Mouse (Mus musculus) cerebellum, adult 8-10 months (tissue): ENCODE measurements around the gene Palm2.

ENCODE experiments used
- DNase-seq: peaks from one replicate; pipeline ENCODE4 v3.0.0; 2022

Gene Palm2

DNA sequence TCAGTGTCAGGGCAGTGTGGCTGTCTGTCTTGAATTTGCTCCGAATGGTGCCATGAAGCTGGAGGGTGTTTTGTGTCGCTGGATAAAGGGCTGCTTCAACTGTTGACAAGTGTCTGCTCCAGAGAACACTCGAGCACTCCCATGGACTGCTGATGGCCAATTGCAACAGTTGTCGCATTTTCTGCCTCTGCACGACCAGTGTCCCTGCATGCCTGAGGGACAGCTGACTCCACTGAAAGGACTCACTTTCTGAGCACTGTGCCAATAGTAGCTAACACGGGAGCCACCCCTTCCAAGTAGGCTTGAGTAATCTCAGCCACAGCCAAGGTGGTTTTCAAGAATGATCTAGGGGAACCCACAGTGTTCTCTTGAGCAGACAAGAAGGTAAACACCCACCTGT lies 135.7 kb downstream of the Palm2 start:
- DNase-seq: no peak

DNA sequence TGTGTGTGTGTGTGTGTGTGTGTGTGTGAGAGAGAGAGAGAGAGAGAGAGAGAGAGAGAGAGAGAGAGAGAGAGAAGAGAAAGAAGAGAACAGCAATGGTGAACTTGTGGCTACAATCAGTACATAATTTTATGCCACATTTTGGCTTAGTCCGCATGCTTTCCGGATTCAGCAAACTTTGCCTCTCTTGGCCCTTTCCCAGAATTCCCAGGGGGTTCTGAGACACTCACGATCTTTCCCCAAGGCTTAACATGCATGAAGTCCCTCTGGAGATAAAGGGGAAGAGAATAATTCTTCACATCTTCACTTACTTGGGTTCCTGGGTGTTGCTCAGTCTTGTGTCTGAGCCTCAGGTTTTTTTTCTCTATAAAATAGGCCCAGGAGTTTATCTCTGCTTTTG lies 136.2 kb downstream of the Palm2 start:
- DNase-seq: no peak

DNA sequence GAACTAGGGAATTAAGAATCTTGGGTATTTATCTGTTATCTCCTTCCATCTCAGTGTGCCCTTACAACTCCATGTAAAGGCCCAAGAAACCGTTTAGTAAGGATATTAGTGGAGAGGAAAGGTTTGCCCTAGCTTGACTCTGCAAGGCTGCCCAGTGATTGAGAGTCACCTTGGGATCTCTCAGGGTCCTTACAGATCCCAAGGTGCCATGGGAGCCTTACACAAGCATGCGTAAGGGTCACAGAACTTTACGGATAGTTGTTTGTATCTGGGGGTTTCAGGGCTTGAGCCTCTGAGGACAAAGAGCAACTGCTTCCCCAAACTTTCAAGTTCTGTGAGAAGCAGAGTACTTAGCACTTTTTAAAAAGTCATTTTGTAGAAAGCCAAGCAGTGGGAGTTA lies 140.1 kb downstream of the Palm2 start:
- no peak for DNase-seq

DNA sequence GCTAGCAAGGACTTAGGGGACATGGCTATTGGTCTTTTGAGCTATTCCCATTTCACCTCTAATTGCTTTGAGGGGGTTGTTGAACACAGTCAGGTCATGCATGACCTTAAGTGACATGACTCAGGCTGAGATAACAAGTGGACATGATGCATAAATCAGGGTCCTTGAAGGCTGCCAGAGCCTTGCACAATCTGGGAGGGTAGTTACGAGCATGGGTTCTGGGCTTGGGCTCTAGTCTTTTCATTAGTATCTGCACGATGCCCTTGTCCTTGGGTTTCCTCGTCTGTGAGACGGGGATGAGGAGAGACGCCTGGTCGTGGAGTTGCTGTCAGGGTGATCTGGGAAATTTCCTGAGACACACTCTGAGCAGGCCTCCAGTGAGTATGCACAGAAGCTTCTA lies 140.6 kb downstream of the Palm2 start:
- no peak for DNase-seq

DNA sequence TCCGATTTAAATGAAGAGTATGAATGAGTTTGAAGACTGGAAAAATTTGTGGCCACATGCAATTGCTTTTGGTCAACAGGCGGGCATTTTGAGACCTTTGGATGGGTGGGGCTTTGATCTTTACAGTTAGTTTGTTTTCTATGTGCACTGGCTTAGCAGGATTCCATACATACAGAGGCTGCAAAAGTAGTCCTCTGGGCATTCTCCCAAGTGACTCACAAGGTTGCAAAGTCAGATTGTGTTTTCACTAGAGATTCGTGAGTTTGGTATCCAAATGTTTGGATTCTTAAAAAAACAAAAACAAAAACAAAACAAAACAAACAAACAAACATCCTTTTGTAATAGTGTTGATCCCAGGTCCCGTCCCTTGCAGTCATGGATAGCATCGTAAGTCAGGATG lies 141.6 kb downstream of the Palm2 start:
- no peak for DNase-seq

DNA sequence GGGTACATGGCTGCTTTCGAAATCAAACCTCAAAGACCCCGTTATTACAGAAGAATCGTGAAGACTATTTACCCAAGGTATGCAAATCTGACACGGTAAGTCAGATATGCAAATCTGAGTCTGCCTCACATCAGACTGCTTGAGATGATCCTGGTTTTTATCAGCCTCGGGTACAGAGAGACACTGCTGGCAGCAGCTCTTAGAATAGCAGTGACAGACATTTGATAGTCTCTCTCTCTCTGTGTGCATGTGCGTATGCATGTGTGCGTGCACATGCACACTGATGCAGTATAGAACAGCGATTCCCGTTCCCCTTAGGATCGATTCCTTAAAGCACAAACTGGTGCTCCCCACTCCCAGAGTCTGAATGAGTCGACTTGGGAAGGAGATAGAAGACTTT lies 142.0 kb downstream of the Palm2 start:
- no peak for DNase-seq

DNA sequence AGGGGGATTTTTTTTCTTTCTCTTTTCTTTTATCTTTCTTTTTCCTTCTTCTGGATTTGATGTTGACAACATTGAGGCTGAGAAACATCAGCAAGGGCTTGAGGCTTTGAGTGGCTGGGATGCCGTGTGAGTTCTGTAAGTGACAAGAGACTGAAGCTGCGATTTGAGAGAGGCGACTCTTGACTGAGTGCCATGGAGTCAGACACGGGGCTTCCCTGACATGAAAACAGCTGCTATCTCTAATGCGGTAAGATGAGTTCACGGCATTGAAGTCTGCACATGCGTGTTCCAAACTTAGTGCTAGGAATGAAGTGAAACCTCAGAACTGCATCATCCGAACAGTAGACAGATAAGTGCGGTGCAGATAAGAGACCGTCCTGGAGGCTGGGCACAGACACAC lies 145.6 kb downstream of the Palm2 start:
- DNase-seq: no peak

DNA sequence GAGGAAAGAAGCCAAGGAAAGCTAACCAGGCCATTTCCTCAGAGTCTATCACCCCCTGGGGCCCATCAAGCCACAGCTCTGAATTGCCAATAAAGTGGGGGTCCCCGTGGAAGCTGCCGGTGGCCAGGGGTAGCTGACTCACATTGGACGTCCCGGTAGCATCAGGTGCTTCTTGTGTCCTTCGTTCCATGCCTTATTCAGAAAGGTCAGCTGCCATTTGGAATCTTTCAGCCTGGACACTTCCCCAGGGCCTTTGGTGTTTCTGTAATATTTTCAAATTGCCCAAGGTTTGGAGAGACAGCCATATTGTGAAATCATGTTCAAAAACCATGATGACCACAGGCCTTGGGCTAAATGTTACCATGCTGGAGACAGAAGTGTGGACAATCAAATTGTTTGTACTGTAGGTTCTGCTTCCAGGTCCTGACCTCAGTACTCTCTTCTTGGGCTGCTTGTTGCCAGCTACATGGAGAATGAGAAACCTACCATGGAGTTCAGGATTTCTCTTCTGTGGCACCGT lies 151.3 kb downstream of the Palm2 start:
- no peak for DNase-seq

DNA sequence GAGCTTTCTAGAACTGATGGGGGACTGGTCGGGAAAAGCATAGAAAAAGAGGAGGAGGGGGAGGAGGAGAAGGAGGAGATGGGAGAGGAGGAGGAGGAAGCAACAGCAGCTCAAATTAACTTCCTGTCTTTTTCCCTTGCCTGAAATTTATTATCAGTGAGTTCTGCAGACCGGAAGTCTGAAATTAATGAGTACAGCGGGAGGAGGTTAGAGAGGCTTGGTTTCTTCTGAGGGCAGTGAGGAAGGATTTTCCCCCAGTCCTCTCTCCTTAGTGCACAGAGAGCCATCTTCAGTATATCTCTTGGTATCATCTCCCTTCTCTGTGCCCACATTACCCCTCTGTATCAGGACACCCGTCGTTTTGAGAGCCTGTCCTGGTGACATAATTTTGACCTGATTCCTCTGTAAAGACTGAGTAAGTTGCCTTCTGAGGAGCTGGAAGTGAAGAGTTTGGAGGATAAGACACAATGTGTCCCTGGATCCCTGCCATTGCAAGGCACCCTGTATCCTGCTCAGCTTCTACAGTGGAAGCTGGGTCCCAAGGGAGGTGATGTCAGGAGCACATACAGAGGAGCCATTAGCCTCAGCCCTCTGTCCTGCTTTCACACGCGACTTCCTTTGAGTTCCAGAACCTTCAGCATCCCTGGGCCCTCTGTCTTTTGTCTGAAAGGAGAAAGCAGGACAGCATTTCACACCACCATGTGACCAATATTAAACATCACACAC lies 153.0 kb downstream of the Palm2 start:
- DNase-seq: no peak

DNA sequence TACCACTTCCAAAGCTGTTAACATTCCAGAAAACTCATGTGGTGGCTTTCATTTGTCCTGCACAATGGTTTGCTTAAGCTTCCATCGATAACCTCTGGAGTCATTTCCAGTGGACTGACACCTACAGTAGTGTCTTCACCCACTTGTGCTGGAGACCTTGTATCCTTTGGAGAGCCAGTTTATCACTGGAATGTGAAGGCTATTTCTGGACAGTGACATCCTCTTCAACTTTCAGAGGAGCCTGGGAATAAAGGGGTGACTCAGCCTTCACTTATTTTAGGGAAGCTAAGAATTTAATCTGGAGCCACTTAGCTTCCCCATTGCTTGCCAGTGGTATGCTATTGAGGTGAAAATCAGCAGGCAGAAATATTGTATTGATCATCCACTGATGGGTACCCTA lies 154.3 kb downstream of the Palm2 start:
- no peak for DNase-seq

DNA sequence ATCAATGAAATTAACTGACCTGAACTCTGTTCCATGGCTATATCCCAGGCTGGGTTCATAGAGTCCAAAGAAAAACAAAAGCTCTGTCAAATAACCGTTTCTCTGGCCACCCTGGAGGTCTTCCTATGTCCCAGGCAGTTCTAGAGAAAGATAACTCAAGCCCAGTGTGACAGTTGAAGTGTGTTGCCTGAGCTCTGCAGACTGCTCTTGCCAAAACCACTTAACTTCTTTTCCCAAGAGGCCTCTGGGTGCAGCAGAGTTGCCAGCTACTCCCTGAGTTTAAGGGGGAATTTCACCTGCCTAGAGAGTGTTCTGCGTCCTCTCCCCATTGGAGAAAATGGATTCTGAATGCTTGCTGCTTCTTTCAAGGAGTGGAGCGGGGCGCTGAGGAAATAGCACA lies 158.7 kb downstream of the Palm2 start:
- no peak for DNase-seq

DNA sequence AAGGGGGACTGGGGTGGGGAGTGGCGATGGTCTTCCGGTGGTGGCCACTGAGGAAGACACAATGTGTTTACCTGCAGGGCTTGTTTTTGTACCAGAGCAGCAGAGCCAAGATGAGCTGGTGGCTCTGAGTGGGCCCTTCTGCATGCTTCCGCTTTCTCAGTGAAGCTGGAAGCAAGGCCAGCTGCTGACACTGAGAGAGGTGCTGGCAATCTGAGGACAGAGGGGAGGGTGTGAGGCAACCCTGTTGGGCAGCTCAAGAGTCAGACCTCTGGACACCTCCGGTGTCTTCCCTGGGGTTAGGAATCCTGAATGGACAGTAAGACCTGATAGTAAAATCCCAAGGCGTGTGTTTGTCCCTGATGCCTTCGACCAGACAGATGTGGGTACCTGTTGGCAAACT lies 165.9 kb downstream of the Palm2 start:
- no peak for DNase-seq

DNA sequence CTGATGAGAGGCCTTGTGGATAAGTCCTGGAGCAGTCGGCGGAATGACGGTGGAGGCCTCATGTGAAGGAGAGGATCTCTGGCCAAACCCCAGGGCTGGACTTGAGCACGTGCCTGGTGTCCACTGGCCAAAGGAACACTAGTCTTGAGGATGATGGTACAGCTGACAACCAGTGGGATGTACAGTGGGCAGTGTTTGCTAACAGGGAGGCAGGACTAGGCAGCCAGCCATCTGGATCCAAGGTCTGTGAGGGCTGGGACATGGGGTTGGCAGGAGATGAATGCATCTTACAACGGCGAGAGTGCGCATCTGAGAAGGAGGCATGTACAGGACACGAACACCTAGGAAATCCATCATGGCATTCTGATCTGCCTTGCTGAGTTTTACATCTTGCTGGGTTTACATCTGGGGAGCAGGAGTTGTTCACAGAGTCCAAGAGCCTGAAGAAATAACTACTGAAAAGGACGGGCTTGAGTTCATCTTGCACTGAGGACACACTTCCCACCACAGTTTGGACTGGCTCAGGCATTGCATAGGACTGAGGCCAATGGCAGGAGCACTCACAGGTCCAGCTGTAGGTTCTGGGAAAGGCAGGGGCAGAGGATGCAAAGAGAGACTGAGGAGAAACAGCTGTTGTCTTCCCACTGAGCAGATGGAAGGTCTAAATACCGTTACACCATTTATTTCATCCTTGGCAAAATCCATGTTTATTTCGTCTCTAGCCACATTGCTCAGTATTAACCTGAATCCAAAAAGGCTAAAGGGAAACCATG lies 166.8 kb downstream of the Palm2 start:
- no peak for DNase-seq

DNA sequence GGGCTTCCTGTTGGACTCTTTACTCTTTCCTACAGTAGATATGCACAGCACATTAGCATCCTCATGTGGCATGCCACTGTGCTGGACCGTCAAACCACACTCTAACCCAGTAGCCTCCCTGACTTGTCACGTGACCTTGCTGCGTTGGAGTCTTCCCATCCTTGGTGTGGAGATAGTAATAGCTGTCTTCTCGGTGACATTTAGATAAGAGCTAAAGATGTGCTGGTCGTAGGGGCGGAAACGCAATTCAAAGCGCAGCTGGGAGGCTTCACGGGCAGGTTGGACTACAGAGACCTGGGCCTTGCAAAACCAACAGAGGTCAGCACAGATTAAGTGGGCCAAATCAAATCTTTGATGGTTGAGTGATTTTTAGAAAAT lies 167.4 kb downstream of the Palm2 start:
- no peak for DNase-seq

DNA sequence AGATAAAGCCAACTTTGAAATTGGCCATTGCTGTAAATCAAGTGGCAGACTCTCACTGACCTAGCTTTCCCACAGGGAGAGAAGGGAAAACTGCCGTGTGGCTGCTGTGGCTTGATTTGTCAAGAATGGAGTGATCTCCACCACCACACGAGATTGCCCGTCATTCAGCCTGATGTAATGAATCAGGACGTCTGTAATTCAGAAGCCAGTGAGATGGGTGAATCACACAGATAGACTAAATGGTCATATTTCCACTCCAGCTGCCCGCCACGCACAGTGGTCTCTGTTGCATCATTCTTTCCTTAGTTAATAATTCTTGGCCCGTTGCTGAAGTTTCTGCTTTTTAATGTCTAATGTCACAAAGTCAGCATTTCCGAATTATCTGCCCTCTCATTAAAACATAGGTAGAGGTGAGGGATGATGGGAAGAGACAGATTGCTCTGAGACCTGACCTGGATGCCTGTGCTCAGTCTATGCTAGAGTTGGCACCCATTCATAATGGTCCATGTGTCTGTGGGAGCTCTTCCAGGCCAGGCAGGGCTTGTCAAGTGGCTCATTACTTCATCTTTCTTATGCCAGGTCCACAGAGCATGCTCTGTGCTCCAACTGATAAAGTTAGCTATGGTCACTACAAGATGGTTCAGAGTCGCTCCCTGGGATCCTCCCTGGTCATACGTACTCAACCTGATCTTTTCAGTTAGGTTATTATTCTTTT lies 168.0 kb downstream of the Palm2 start:
- peak; percentile 39 for DNase-seq

DNA sequence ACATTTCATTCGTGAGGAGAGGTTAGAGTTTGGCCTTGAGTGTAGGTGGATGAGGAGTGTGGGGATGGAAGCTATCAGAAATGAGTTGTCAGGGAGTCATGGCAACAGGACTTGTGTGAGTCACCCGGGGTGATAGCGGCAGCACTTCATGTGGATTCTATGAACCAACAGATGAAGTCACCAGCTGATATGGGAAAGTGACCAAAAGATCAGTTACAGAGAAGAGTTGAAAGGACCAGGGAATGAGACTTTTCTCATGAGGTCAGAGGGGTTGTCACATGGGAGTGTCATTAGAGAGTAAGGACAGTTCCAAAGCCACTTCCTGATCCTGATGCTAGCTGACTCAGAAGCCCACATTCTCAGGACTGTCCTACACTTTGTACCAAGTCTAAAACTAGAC lies 172.2 kb downstream of the Palm2 start:
- DNase-seq: no peak

DNA sequence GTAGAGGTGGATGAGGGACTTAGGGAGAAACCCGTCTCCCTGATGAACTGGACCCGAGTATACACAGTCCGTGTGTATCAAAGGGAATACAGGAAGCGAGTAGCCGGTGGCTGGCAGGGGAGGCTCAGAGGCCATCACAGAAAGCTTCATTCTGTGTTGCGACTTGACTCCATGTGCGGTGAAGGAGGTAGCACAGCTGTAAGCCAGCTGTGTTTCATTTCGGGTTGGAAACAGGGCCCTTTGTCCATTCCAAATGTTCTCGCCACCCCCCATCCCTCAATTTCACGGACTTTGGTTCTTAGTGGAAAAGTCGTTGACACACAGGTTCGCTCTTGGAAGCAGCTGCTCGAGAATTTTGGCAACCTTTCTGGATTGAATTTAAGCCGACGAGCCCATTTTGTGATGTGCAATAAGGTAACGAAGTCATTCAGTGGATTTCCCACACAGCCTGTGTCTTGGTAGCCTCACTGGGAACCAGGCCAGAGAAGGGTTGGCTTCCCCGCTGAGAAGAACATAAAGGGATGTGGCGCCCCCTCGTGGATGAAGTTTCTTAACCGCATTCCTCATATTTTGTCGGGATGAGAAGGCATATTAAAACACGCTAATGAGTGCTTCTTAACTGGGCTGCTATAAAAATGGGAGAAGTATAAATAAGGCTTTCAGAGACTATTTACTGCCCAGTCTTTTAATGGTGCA lies 173.3 kb downstream of the Palm2 start:
- peak; percentile 87 for DNase-seq

DNA sequence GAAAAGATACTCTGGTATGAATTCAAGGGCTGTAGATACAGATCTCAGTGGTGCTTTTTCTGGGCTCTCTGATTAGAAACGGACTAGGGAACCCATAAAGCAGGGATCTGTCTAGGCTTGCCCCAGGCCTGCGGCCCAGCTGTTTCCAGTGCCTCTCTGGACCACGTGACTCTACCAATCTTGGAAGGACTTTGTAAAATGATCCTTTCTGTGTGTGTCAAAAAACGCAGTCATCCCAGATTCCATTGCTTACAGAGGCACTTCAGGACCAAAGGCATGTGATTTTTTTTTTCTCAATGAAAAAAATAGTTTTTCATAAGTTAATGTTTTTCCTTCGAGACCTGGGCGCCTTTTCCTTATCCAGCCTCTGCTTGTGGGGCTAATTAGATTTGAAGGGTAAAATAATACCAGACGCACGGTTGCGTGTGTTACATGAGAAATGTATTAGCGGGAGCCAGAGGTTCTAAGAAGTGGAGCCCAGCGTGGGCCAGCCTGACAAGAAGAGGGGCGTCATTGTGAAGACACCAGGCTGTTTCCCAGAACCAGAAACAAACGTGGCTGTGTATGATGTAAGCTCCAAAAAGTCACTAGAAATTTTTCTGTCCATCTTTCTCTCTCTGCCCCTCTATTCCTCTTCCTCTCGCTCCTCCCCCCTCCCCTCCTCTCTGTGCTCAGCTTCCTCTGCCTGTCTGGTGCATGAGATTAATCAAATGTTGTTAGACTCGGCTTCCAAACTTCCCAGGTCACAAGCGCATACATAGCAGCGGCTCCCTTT lies 177.4 kb downstream of the Palm2 start:
- no peak for DNase-seq

DNA sequence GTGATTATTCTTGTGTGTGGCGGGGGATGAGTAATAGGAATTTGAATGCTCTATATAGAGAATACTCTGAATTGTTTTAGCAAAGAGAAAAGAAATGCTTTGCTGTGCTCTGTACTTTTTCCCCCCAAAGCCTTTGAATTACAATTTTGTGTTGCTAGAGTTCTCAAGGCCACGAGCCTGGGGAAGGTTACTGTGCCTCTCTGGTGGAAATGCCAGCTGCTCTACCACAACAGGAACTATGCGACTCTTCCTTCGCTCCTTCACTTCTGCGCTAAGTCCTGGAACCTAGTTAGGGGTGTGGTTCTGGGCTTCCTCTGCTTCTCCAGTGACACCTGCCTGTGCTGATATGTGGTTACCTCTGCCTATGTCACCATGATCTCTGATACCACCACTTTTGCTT lies 178.7 kb downstream of the Palm2 start:
- DNase-seq: no peak

DNA sequence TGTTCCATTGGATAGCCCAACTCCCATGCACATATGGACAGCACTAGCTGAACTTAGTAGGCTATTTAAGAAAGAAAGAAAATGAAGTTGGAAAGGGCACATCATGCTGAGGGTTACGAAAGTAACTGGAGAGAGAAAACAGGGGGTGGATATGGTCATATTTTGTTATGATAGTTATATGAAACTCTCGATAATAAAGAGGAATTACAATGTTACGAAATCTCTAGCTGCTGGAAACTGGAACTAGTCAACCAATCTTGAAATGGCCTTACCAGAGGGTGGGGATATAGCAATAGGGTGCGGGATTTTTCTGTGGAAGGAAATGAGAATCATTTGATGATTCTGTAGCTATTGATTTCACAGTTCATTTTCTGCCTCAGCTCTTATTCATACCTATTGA lies 180.6 kb downstream of the Palm2 start:
- no peak for DNase-seq

DNA sequence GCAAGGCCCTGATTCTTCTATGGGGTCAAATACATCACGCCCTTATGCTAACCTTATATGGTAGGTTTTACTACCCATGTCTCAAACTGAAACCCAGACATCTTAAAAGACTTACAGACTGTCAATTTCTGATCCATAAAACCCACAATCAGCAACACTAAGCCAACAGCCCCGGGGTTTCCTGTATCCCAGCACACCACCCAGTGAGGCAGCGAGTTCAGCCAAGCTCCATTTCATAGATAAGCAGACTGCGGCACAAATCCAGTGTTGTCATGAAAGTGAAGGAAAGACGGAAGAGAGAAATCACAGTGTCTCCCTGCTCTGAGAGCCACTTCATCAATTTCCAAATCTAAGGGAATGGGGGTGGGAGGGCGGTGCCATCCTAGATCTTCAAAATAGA lies 184.7 kb downstream of the Palm2 start:
- no peak for DNase-seq

DNA sequence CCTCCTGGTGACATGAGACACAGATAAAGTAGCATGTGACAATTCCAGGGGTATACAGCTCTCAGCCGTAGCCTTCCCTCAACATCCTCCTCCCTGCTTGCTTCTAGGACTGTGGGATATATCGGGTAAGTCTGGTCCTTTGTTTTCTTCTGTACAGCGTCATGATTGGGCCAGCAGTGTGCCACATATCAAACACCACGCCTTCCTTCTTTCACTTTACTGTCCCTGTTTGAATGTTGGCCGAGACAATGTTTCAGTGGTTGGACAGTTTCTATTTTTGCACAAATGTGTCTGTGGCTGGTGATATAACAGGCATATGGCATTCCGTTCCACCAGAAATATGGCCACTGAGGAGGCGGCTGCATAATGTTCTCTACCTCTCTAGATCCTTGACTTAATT lies 188.8 kb downstream of the Palm2 start:
- DNase-seq: no peak

DNA sequence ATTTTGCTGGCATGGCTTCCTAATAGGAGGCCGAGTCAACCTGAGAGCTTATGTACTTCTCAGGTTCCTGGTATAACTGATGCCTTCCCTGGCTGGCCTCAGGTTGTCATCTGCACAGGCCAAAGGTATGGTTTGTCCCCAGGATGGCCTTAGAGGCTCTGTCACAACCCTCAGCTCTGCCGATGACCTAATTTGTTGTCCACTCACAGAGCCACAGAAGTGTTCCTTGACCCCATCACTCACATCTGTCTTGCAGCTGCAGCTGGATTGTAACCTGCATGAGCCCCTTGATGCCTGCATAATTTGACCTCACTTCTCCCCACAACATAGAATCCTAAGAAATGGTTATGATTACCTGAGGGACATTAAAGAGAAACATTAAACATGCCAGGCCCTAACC lies 190.8 kb downstream of the Palm2 start:
- DNase-seq: no peak
